Mouse (Mus musculus) left cerebral cortex, adult 2 months (tissue): ENCODE results near the gene Ccdc130. TPM values are rescaled to one million over a fixed set of nuclear protein-coding genes. Genes with fewer than 3 reads are reported as not detected.
"Not testable (repeated sequence)": the region's sequence is repeated elsewhere in the genome, so short reads cannot be mapped to it uniquely, and the experiment has no call there.

ENCODE experiments used
- DNase-seq, 2 experiments: peaks; one replicate each; pipeline ENCODE4 v3.0.0; 2021 to 2022; ENCODE audit warnings: low spot score in 2 of 2, mixed read lengths in 1 of 2; ENCODE audit errors: extremely low spot score in 1 of 2
- H3K27ac ChIP-seq: fragments of 200-600 bp; 2 replicates; pipeline ENCODE4 v1.8.1; 2022
- H3K4me3 ChIP-seq: fragments of 200-600 bp; 2 replicates; pipeline ENCODE4 v1.8.1; 2022
- CTCF ChIP-seq: fragments of 200-600 bp; IDR thresholded peaks from 2 replicates; pipeline ENCODE4 v1.8.1; 2022; ENCODE audit warnings: antibody characterized with exemption, mild to moderate bottlenecking, moderate library complexity
- intact Hi-C: fragments of 180-260 bp; cut with DNase I; formaldehyde crosslinking; loops from one replicate; pipeline ENCODE4 v1.15.1; 2025
- long read RNA-seq, 2 experiments: library from polyadenylated mRNA; stranded (forward); transcript quantifications; one replicate each; pipeline ENCODE4 v2.0.0; 2021; ENCODE audit warnings: borderline mapping rate in 2 of 2
- total RNA-seq, 2 experiments: library from RNA; stranded (reverse); gene quantifications; 2 replicates each; pipeline ENCODE4 v1.2.3; 2021

The Ccdc130 gene
- total RNA-seq: 10 to 100 TPM; 27.7 to 35.5 TPM
- long read RNA-seq, experiment 1, transcript Ccdc130-202 (10 exons, 2,119 nt): major isoform, 10 of 30 reads
- long read RNA-seq, experiment 1, partial matches to known transcripts: 3 of 30 reads
- long read RNA-seq, experiment 1, other reads (novel, unspliced or antisense): 16 of 30 reads
- long read RNA-seq, experiment 2, transcript Ccdc130-202 (10 exons, 2,119 nt): major isoform, 13 of 30 reads
- long read RNA-seq, experiment 2, partial matches to known transcripts: 5 of 30 reads
- long read RNA-seq, experiment 2, other reads (novel, unspliced or antisense): 12 of 30 reads

DNA sequence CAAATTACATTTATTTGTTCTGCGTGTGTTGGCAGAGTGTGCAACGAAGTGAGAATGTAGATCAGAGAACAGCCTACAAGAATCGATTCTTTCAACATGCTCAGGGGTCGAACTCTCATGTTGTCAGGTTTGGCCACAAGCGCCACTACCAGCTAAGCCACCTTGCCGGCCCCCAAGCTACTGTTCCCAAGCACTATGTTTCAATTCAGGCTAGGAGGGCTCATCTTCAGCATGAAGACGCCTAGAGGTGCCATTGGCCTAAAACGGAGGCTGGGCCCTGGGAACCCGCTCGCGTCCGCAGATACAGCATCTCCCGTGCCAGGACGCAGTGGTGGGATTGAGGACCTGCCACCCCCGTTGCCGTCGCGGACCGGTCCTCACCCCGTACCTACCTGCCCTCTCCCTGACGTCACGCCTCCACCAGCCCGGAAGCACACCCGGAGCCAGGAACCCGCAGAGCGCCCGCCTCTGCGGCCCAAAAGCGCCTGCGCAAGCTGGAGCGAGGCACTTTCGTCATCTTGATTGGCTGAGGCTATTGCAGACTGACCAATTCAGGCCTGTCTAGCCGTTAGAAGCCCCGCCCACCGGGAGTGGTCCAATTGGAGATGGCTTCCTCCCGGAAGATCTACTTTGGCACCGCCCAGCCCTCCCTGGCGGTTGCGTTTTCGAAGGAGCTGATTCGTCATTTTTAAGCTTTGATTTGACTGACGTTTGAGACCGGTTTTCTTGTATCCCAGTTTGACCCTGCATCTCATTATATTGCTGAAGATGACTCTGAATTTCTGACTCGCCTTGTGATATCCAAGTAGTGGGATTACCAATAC lies at the start of gene Ccdc130:
Gene Ccdc130 (minus strand): TSS at position 431 of the 824 bp plus-strand sequence.
- TF ChIP-seq CTCF: no peak; the same call in 1 of the 2 replicates
- Histone ChIP-seq H3K27ac (peak within 1 kb of the TSS; percentile 89), H3K4me3 (peak within 1 kb of the TSS; percentile 82)
- intact Hi-C loops: loop anchor here (5.0 kb wide), 1 partner anchor 83 kb away; the partner anchor contains the start of gene Nanos3
- DNase-seq: peak; percentile 98 to 100

DNA sequence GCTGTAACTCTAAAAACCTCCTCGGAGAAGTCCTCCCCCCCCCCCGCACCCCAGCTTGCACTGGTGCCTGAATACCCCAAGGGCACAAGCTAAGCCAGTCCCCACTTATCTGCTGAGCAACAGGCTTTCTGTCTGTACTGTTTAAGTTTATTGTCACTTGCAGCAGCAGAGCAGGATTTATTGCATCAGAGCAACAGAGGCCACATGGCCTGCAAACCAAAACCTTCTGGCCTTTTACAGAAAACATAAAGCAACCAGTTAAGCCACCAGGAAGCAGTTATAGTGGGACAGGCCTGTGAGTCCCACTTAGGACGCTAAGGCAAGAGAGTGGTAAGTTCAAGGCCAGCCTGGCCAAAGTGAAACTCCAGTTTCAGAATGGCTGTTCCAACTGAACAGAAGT lies 38.2 kb upstream of the Ccdc130 start:
- no peak overlapping the region for H3K4me3 ChIP-seq
- intact Hi-C loops: no loop called here
- TF ChIP-seq CTCF: no peak
- no peak overlapping the region for H3K27ac ChIP-seq
- no peak for DNase-seq

DNA sequence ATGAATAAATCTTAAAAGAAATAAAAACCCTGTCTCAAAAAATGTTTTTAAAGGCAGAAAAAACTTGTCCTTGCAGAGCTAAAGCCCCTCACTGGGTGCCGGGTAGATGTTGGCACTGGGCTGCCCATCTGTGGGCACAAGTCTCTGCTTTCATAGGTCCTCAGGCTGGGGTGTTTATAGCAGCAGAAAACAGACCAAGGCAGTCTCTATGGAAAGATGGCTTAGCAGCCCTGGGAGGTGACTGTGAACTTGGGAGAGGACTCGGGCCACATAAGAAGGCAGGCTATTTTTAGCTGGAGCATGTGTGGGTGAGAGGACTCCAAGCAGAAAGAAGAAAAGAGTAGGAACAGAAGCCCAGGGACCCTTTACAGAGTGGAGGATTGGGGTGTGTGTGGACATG lies 33.8 kb upstream of the Ccdc130 start:
- no peak overlapping the region for H3K27ac ChIP-seq
- no peak overlapping the region for H3K4me3 ChIP-seq
- intact Hi-C loops: no loop called here
- TF ChIP-seq CTCF: no peak
- no peak for DNase-seq

DNA sequence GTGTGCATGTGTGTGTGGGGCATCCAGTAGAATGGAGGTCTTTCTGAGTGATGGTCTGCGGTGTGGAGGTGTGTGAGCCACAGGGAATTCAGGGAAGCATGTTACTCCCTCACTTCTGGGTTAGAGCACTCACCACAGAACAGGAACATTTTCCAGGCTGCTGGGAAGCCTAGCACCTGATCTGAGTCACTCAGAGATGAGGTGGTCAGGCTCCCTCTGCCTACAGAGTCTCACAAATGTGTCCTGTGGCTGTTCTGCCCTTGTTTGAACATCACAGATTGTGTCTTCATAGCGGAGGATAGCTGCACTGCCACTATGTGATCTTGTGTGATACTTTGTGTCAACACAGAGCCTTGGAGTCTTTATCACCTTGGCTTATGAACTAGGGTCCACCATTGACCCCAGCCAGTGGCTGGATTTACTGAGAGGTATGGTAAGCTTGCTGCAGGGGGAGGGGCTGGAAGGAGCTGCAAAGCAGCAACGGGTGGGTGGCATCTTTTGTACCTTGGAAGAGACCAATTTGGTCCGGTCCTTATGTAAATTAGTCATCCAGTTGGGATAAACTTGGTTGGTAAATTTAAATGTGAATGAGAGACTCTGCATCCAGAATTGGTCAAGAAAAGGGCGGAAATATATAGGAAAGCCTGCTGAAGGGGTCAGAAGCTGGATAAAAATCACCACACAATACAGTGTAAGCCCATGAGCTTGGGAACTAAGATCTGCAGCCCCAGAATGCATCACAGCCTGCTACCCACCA lies 27.0 kb upstream of the Ccdc130 start:
- no peak overlapping the region for H3K4me3 ChIP-seq
- intact Hi-C loops: loop anchor here (5.0 kb wide), 1 partner anchor 40 kb away; no protein-coding TSS in a partner anchor
- no peak for TF ChIP-seq CTCF
- no peak for DNase-seq
- no peak overlapping the region for H3K27ac ChIP-seq

DNA sequence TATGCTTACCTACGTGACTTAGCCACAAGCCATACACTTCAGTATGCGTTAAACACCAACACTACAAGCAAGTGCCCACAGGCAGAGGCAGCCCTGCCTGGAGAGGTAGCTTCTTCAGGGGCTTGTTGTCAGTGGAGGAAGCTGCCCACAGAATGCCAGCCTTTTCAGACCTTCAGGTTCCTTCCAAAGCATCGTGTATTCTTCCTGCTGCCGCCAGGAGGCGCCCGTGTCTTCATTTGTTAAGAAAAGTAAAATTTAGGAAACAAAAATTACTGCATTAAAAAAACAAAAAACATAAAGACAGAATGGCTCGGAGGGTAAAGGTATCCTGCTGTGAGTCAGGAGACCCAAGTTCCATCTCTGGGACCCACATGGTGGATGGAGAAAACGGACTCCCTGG lies 21.5 kb upstream of the Ccdc130 start:
- no peak overlapping the region for H3K4me3 ChIP-seq
- TF ChIP-seq CTCF: peak; percentile 93
- H3K27ac ChIP-seq: no peak overlapping the region
- DNase-seq: peak; percentile 53 to 58
- intact Hi-C loops: loop anchor here (1.0 to 5.0 kb wide), 2 partner anchors 66 to 281 kb away; no protein-coding TSS in a partner anchor

DNA sequence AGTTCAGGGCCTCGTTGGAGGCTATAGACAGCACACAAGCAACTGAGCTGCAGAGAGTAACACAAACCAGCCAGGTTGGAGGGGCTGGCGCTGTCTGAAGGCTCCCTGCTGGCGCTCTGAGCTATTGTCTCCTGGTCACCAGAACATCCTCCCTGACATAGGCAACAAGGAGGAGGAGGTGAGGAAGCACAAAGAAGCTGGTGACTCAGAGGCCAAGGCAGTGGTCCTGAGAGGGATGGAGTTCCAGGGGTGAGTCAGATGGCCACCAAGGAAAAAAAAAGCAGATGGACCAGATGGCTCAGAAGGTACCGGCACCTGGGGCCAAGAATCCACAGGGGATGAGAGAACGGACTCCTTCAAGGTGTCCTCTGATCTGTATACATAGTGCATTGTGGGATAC lies 20.9 kb upstream of the Ccdc130 start:
- no peak for DNase-seq
- intact Hi-C loops: loop anchor here (5.0 kb wide), 1 partner anchor 281 kb away; no protein-coding TSS in a partner anchor
- no peak overlapping the region for H3K27ac ChIP-seq
- TF ChIP-seq CTCF: no peak
- H3K4me3 ChIP-seq: no peak overlapping the region

DNA sequence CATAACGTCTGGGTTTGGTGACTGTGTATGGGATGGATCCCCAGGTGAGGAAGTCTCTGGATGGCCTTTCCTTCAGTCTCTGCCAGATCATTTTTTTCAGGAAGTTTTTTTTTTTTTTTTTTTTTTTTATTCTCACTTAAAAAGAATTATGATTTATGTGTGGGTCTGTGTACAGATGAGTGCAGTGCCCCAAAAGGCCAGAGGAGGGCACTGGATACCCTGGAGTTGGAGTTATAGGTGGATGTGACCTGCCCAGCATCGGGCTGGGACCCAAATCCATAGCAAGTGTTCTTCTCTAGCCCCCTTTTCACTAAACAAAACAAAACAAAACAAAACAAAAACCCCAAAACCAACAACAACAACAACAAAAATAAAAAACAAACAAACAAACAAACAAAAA lies 18.7 kb upstream of the Ccdc130 start:
- H3K4me3 ChIP-seq: no peak overlapping the region
- intact Hi-C loops: no loop called here

DNA sequence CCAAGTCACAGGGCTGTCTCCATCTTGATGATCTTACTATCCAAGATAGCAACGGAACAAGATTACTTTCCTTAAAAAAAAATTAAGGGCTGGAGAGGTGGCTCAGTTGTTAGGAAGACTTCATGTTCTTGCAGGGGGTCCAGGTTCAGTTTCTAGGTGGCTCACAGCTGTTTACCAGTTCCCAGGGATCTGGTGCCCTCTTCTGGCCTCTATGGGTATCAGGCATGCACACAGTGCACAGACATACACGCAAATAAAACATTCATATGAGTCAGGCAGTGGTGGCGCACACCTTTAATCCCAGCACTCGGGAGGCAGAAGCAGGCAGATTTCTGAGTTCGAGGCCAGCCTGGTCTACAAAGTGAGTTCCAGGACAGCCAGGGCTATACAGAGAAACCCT lies 15.5 kb upstream of the Ccdc130 start:
- intact Hi-C loops, H3K27ac ChIP-seq, DNase-seq, H3K4me3 ChIP-seq: not testable (repeated sequence)
- peak; percentile 51 for TF ChIP-seq CTCF

More for the DNA sequence above, 18.7 kb upstream of the Ccdc130 start:
- peak; percentile 21 for TF ChIP-seq CTCF
- no peak overlapping the region for H3K27ac ChIP-seq
- no peak for DNase-seq

DNA sequence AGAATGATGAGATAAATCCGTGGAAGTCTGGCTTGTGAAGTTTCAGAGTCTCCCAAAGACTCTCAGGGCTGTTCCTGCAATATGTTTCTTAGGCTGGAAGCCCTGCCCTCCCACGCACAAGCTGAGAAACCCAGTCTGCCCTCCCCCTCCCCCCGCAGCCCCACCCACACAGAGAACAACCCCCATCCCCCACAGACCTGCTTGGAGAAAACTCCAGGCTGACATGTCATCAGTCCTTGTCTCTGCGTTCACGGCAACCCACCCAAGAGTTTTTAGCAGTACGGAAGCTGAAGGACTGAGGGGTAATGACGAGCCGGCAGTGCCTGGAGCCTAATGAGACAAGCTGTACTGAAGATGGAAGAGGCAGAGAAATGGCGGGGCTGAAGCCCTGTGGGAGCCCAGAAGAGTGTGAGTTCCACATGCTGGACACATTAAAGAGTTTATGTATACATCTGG lies 14.5 kb upstream of the Ccdc130 start:
- Histone ChIP-seq H3K4me3 (no peak overlapping the region), H3K27ac (no peak overlapping the region)
- peak in 1 of 2 experiments; percentile 19 for DNase-seq
- no peak for TF ChIP-seq CTCF
- intact Hi-C loops: no loop called here

DNA sequence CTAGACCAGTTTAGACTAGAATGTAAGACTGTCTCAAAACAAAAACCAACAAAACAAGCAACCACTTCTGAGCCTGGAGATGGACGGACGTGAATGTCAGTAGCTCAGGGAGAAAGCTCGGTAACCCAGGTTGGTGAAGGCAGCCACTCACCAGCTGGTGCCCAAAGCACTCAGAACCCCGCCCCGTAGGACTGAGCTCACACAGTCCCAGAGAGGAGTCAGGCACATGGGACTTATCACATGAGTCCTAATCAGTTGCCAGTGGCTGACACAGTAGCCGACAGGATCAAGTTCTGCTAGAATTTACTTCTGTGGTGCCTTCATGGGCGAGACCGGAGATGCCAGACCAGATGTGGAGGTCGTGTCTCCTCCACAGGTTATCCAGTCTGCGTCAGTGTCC lies 10.6 kb upstream of the Ccdc130 start:
- DNase-seq: no peak
- TF ChIP-seq CTCF: no peak
- Histone ChIP-seq H3K27ac (no peak overlapping the region), H3K4me3 (no peak overlapping the region)
- intact Hi-C loops: no loop called here

DNA sequence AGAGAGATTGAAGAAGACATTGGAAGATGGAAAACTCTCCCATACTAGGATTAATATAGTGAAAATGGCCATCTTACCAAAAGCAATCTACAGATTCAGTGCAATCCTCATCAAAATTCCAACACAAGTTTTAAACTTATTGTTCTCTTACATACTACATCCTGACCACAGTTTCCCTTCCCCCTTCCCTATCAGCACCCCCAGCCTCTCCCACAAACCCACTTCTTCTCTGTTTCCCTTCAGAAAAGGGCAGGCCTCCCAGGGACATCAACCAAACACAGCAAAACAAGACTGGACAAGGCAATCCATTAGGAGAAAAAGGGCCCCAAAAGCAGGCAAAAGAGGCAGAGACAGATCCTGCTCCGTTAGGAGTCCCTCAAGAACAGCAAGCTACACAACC lies 6.3 kb upstream of the Ccdc130 start:
- H3K27ac ChIP-seq: no peak overlapping the region
- DNase-seq: no peak
- no peak overlapping the region for H3K4me3 ChIP-seq
- intact Hi-C loops: no loop called here
- no peak for TF ChIP-seq CTCF
